Mouse (Mus musculus): ENCODE data around the gene Dus1l. TPM values are rescaled to one million over a fixed set of nuclear protein-coding genes. Genes with fewer than 3 reads are reported as not detected.

The Dus1l gene
- total and polyA plus RNA-seq, 3 experiments: 98.7 to 155 (median 120) TPM

GRCm38 (mm10) chr11:120761811-120762671 is 34.2 kb downstream of the Dus1l start:
- H3K4me3 ChIP-seq (replicated peaks in 1 of 3; ENCODE audit: low read depth in 2 of 3, low read length in 2 of 3, poor library complexity in 1 of 3): no peak overlapping the region
- peaks cover 0 to 3% of the 10 kb centered on the region in 2 experiments; a peak in 1 of 4 replicates for H3K4me1 ChIP-seq (ENCODE audit: control insufficient read depth in 1 of 2, insufficient read depth in 2 of 2)
- dilution Hi-C loops (cut with MboI; ENCODE audit: extremely low pct_ligation_motif_present, extremely low pct_unique_long_range_greater_than_20kb, low sequenced_read_pairs) (no loop called here), in situ Hi-C loops (cut with MboI; ENCODE audit: low pct_ligation_motif_present, low pct_unique_long_range_greater_than_20kb, low sequenced_read_pairs) (no loop called here)
- H3K79me2 ChIP-seq (replicated peaks; ENCODE audit: control insufficient read depth, extremely low read depth, insufficient read depth, poor library complexity, severe bottlenecking): no peaks in the 10 kb centered on the region
- TF ChIP-seq NELFE (IDR thresholded peaks at IDR 0.05; ENCODE audit: low read depth, low read length) (no peak), RCOR1 (conservative IDR thresholded peaks at IDR 0.05; ENCODE audit: low read depth, low read length) (no peak), GABPA (IDR thresholded peaks at IDR 0.05; ENCODE audit: insufficient replicate concordance, low read depth, low read length) (no peak), SMC3 (IDR thresholded peaks at IDR 0.05; ENCODE audit: low read depth, low read length) (no peak), UBTF (IDR thresholded peaks at IDR 0.05; ENCODE audit: low read depth, low read length) (no peak), HCFC1 (IDR thresholded peaks at IDR 0.05; ENCODE audit: low read depth, low read length) (no peak), JUN (IDR thresholded peaks at IDR 0.05; ENCODE audit: insufficient read depth, low read depth, low read length) (no peak), MXI1 (IDR thresholded peaks at IDR 0.05; ENCODE audit: low read depth, low read length) (no peak), POLR2AphosphoS2 (IDR thresholded peaks at IDR 0.05; ENCODE audit: low read depth, low read length) (no peak), JUND (conservative IDR thresholded peaks at IDR 0.05; ENCODE audit: low read depth, low read length) (no peak), RAD21 (IDR thresholded peaks at IDR 0.05; ENCODE audit: low read depth, low read length) (no peak), CHD2 (IDR thresholded peaks at IDR 0.05; ENCODE audit: low read length) (no peak), MAX (IDR thresholded peaks at IDR 0.05; ENCODE audit: low read length) (no peak), ZMIZ1 (IDR thresholded peaks at IDR 0.05; ENCODE audit: low read depth, low read length) (no peak)
- H3K27me3 ChIP-seq (replicated peaks): peaks cover 20% of the 10 kb centered on the region
- H3K9ac ChIP-seq (ENCODE audit: insufficient read depth, low read depth): no peak overlapping the region
- H3K27ac ChIP-seq (ENCODE audit: insufficient read depth, low read depth): no peak overlapping the region
- DNase-seq (ENCODE audit: extremely low read depth): no peak
- H3K9me3 ChIP-seq (replicated peaks; ENCODE audit: low read length): peaks cover 41% of the 10 kb centered on the region
- H3K36me3 ChIP-seq (replicated peaks in 1 of 2; ENCODE audit: control insufficient read depth in 1 of 2, insufficient read depth in 1 of 2, low read length in 1 of 2): no peaks in the 10 kb centered on the region
- no peak overlapping the region for H3K4me2 ChIP-seq (ENCODE audit: insufficient read depth, low read depth, poor library complexity, severe bottlenecking)

- H3K9ac ChIP-seq (ENCODE audit: insufficient read depth, low read depth): no peak overlapping the region
- peaks cover 0 to 2% of the 10 kb centered on the region in 2 experiments; a peak in 1 of 4 replicates for H3K4me1 ChIP-seq (ENCODE audit: control insufficient read depth in 1 of 2, insufficient read depth in 2 of 2)
- H3K27ac ChIP-seq (ENCODE audit: insufficient read depth, low read depth): no peak overlapping the region
- no peak overlapping the region for H3K4me3 ChIP-seq (replicated peaks in 1 of 3; ENCODE audit: low read depth in 2 of 3, low read length in 2 of 3, poor library complexity in 1 of 3)
- peaks cover 44% of the 10 kb centered on the region for H3K9me3 ChIP-seq (replicated peaks; ENCODE audit: low read length)
- H3K4me2 ChIP-seq (ENCODE audit: insufficient read depth, low read depth, poor library complexity, severe bottlenecking): no peak overlapping the region
- no peaks in the 10 kb centered on the region for H3K36me3 ChIP-seq (replicated peaks in 1 of 2; ENCODE audit: control insufficient read depth in 1 of 2, insufficient read depth in 1 of 2, low read length in 1 of 2)
- no peaks in the 10 kb centered on the region for H3K79me2 ChIP-seq (replicated peaks; ENCODE audit: control insufficient read depth, extremely low read depth, insufficient read depth, poor library complexity, severe bottlenecking)
- dilution Hi-C loops (cut with MboI; ENCODE audit: extremely low pct_ligation_motif_present, extremely low pct_unique_long_range_greater_than_20kb, low sequenced_read_pairs): no loop called here
- TF ChIP-seq NELFE (IDR thresholded peaks at IDR 0.05; ENCODE audit: low read depth, low read length) (no peak), ELF1 (IDR thresholded peaks at IDR 0.05; ENCODE audit: low read depth, low read length) (no peak), MXI1 (IDR thresholded peaks at IDR 0.05; ENCODE audit: low read depth, low read length) (no peak), MEF2A (IDR thresholded peaks at IDR 0.05; ENCODE audit: borderline replicate concordance, low read depth, low read length) (no peak), ETS1 (conservative IDR thresholded peaks at IDR 0.05; ENCODE audit: low read depth, low read length) (no peak), MAZ (IDR thresholded peaks at IDR 0.05; ENCODE audit: low read depth, low read length) (no peak), SMC3 (IDR thresholded peaks at IDR 0.05; ENCODE audit: low read depth, low read length) (no peak), HCFC1 (IDR thresholded peaks at IDR 0.05; ENCODE audit: low read depth, low read length) (no peak), ZC3H11A (IDR thresholded peaks at IDR 0.05; ENCODE audit: low read depth, low read length) (no peak)
- in situ Hi-C loops (cut with MboI; ENCODE audit: low pct_ligation_motif_present, low pct_unique_long_range_greater_than_20kb, low sequenced_read_pairs): no loop called here
- DNase-seq (ENCODE audit: extremely low read depth): no peak
- H3K27me3 ChIP-seq (replicated peaks): peaks cover 13% of the 10 kb centered on the region
Observed at GRCm38 (mm10) chr11:120760236-120760635, 36.0 kb downstream of the Dus1l start.
